Mouse (Mus musculus) heart, adult 2 months (tissue): ENCODE measurements at regions not wholly inside any gene's neighbourhood (a gene's known extent, or its start where the extent isn't known, plus 50 kb on each side); places are given as distances from the start of the nearest gene placed in this dataset.

Experiments used
- CTCF ChIP-seq: fragments of 200-600 bp; IDR thresholded peaks from 2 replicates; pipeline ENCODE4 v1.8.1; 2022; ENCODE audit warnings: antibody characterized with exemption, mild to moderate bottlenecking, moderate library complexity
- EP300 ChIP-seq: fragments of 200-500 bp; IDR thresholded peaks from 2 replicates; pipeline ENCODE4 v1.6.1; 2011; ENCODE audit warnings: low read depth, low read length, control low read depth; ENCODE audit not compliant: insufficient read depth
- POLR2A ChIP-seq: fragments of 200-500 bp; IDR thresholded peaks from 2 replicates; pipeline ENCODE4 v1.6.1; 2011; ENCODE audit warnings: mild to moderate bottlenecking, low read depth, low read length, control low read depth; ENCODE audit not compliant: insufficient read depth

DNA sequence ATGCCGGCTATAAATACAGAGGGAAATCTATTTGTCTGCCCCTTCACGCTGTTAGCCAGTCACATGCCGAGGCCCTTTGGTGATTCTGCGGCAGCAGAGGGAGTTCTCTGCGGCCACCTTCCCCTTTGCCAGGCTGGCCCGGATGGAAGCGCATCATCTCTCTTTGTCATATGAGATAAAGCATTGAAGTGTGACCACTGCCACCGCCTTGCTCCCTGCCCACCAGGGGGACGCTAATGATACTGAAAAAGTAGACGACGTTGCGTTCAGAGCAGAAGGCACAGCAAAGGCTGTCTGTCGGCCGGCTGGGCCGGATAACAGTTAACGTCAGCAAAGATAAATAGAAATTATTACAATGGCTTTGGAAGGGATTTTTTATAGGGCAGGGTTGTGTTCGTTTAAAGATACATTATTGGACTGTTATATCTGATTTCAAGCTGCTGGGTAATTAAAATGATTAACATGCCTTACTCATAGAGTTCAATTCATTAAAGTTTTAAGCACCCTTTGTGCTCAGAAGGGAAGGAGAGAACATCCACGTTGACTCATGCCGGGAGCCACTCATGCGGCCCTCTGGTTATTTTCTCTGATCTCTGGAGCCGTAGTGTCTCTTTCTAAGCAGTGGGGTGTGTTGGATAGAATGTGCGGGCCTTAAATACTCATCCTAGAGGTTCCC is 354.6 kb upstream of the Zfp507 start:
- TF ChIP-seq POLR2A = no peak
- TF ChIP-seq CTCF = no peak
- TF ChIP-seq EP300 = no peak
